8 mouse cellular contexts compared by ENCODE assay signal in the genomic region with DNA sequence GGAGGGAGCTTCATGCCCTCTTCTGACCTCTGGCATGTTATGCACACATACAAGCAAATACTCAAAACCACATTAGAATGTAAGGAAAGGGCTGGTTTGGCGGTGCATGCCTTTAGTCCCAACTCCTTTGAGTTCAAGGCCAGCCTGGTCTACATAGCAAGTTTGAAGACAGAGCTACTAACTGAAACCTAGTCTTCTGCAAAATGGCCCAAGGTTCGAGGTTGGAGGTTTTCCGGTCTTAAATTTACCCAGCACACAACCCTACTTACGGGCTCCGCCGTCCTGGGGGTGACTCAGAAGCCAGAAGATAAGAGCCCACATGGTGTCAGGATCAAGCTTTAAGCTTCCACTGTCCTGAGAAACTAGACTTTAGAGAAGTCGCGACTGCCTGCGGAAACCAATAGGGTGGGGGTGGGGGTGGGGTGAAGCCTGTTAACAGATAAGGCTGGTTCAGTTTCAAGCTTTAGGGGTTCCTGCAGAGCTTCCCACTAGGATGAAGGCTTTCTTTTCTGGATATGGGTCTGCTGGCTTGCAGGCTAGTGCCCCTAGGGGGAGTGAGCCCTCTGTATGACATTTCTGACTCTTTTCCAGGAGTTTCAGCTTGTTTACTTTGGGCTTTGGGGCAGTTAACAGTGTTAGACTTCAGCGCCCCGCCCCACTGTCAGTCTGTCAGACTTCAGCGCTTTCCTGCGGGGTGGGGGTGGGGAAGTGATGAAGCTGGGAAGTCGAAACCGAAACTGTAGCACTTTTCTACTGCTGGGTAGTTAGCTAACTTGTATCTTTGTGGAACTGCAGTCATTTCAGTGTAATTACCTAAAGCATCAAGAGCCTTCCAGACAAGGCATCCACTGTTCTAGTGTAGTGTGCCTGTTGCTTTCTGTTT. TPM values are rescaled to one million over a fixed set of nuclear protein-coding genes. Genes with fewer than 3 reads are reported as not detected.
DNase-seq lines count a peak whose midpoint lies in the region; ATAC-seq and TF ChIP-seq lines count a peak whose summit lies in the region.

Gene H2-T24, minus strand, starts transcription at position 370 of the 883 bp plus-strand sequence.

- H3K4me2 ChIP-seq in heart, embryonic 13.5 days, result peak within 1 kb of the TSS; percentile 61
- peak within 1 kb of the TSS; percentile 31 for H3K4me2 ChIP-seq in kidney, postnatal 0 days (ENCODE audit: low read length)

- TF ChIP-seq CTCF in kidney, postnatal 0 days (IDR thresholded peaks at IDR 0.05; ENCODE audit: low read depth), result peak; percentile 48

- peak; percentile 81 for ATAC-seq in common myeloid progenitor, adult 5-6 weeks (replicated peaks; ENCODE audit: low read depth, poor library complexity, severe bottlenecking)
- peak; percentile 61; the same call in 1 of the 2 replicates for ATAC-seq in heart, embryonic 13.5 days (ENCODE audit: extremely low read depth, insufficient number of reproducible peaks, low FRiP score, low TSS enrichment)
- ATAC-seq in kidney, postnatal 0 days (replicated peaks; ENCODE audit: low FRiP score, low read depth), result peak; percentile 69

- peaks cover 11% of the 10 kb centered on the region; the same call in 1 of the 2 replicates for H3K36me3 ChIP-seq in heart, embryonic 13.5 days
- H3K36me3 ChIP-seq in kidney, postnatal 0 days (ENCODE audit: insufficient read depth, low read length), result no peaks in the 10 kb centered on the region

- peak within 1 kb of the TSS; percentile 34 for H3K4me3 ChIP-seq in heart, embryonic 13.5 days
- H3K4me3 ChIP-seq in kidney, postnatal 0 days (replicated peaks; ENCODE audit: low read depth, low read length), result 0 out of 2 replicates have a peak within 1 kb of the TSS, but pooled peaks have one; percentile 4

- H3K27ac ChIP-seq in heart, embryonic 13.5 days (replicated peaks), result peak within 1 kb of the TSS; percentile 73
- peak within 1 kb of the TSS; percentile 66; the same call in 1 of the 2 replicates for H3K27ac ChIP-seq in kidney, postnatal 0 days

- peaks cover 15% of the 10 kb centered on the region for H3K4me1 ChIP-seq in heart, embryonic 13.5 days
- no peaks in the 10 kb centered on the region; the same call in 1 of the 2 replicates for H3K4me1 ChIP-seq in kidney, postnatal 0 days (replicated peaks; ENCODE audit: insufficient read depth, low read length)

- 19% methylated on average over 15 of the region's 15 CpGs for WGBS in heart, embryonic 13.5 days
- WGBS in kidney, postnatal 0 days, result 42% methylated on average over 15 of the region's 15 CpGs

- DNase-seq in left cerebral cortex, postnatal 4 days, result peak; percentile 31
- no peak for DNase-seq in left cerebral cortex, adult 9 months (ENCODE audit: low spot score in 2 of 2)
- peak; percentile 85 for DNase-seq in kidney, postnatal 0 days (ENCODE audit: low spot score)
- DNase-seq in lung, postnatal 4 days, result peak; percentile 84 to 88
- DNase-seq in spleen, postnatal 4 days (ENCODE audit: low spot score in 2 of 2), result peak; percentile 79 to 87
- no peak for DNase-seq in frontal cortex, postnatal 36 days (ENCODE audit: low spot score in 2 of 2)

- H3K9me3 ChIP-seq in heart, embryonic 13.5 days, result no peaks in the 10 kb centered on the region
- H3K9me3 ChIP-seq in kidney, postnatal 0 days (replicated peaks; ENCODE audit: low read length), result no peaks in the 10 kb centered on the region

- intact Hi-C loops in left cerebral cortex, postnatal 4 days (cut with DNase I), result no loop called here

- H3K9ac ChIP-seq in heart, embryonic 13.5 days, result peak within 1 kb of the TSS; percentile 2; the same call in 1 of the 2 replicates
- no peak within 1 kb of the TSS for H3K9ac ChIP-seq in kidney, postnatal 0 days (ENCODE audit: low read depth, low read length)

- H3K27me3 ChIP-seq in heart, embryonic 13.5 days (replicated peaks), result no peaks in the 10 kb centered on the region
- H3K27me3 ChIP-seq in kidney, postnatal 0 days (ENCODE audit: insufficient read depth, low read length), result no peaks in the 10 kb centered on the region

RNA-seq across cellular contexts. Expression of gene H2-T24, which starts in this region (rescaled TPM):
- total RNA-seq in left cerebral cortex, postnatal 4 days (2021), result under 1 TPM; 0.26 to 0.28 TPM
- total RNA-seq in common myeloid progenitor, adult 5-6 weeks (2017), result 15.3 and 16.4 TPM in 2 replicates
- polyA plus RNA-seq in heart, embryonic 13.5 days (2015; fragmentation: Nextera tagmentation; extraction: Ambion mirVana), result 2.4 and 2.8 TPM in 2 replicates
- 1.3 and 1.7 TPM in 2 replicates for polyA plus RNA-seq in kidney, postnatal 0 days (2015; fragmentation: Nextera tagmentation; extraction: Ambion mirVana)

Comparison
In these comparisons a context has a peak if more than half of its experiments do, and no peak if none do; other contexts are left out.
1. RNA of gene H2-T24 (total RNA-seq): 15.3 to 16.4 TPM in common myeloid progenitor, adult 5-6 weeks; 0.26 to 0.28 TPM in left cerebral cortex, postnatal 4 days; every median in the first group is over 10 times any median in the second.
2. Peak in DNase-seq in left cerebral cortex, postnatal 4 days; RNA of the gene not detected or under 1 TPM.
3. DNase-seq: peak in kidney, postnatal 0 days (single experiment), lung, postnatal 4 days (2 of 2) and spleen, postnatal 4 days (2 of 2); none in left cerebral cortex, adult 9 months (0 of 2) and frontal cortex, postnatal 36 days (0 of 2).
4. Peak in every context shown above with its lines, with median percentiles within 50 percentile points of each other: ATAC-seq.